Mouse (Mus musculus) G1E (cell line): ENCODE data around the gene Gtf2h4. TPM values are rescaled to one million over a fixed set of nuclear protein-coding genes. Genes with fewer than 3 reads are reported as not detected.

Experiments used
- ATAC-seq: 2 replicates; pipeline ENCODE4 v1.8.0; 2016; ENCODE audit warnings: mild to moderate bottlenecking; ENCODE audit not compliant: insufficient number of reproducible peaks, poor library complexity, low FRiP score, severe bottlenecking; ENCODE audit errors: extremely low read depth
- DNase-seq: peaks from one replicate; pipeline ENCODE4 v3.0.0; 2012; ENCODE audit warnings: low spot score
- H3K27me3 ChIP-seq: 2 replicates; pipeline ENCODE4 v1.6.1; 2012; ENCODE audit warnings: mild to moderate bottlenecking, low read length, inconsistent platforms; ENCODE audit not compliant: insufficient read depth
- H3K36me3 ChIP-seq: replicated peaks from 2 replicates; pipeline ENCODE3; 2012; ENCODE audit warnings: mild to moderate bottlenecking, inconsistent platforms
- H3K4me1 ChIP-seq: 2 replicates; pipeline ENCODE4 v1.6.1; 2012; ENCODE audit warnings: low read depth, low read length, inconsistent platforms, mixed read lengths; ENCODE audit not compliant: insufficient read depth
- H3K4me3 ChIP-seq: 2 replicates; pipeline ENCODE4 v1.5.1; 2012; ENCODE audit warnings: low read depth, mild to moderate bottlenecking, inconsistent platforms, low read length, moderate library complexity, mixed read lengths
- H3K9me3 ChIP-seq: replicated peaks from 2 replicates; pipeline ENCODE4 v1.6.1; 2012; ENCODE audit warnings: inconsistent platforms
- CTCF ChIP-seq: IDR thresholded peaks from 2 replicates; pipeline ENCODE4 v1.5.1; 2012; ENCODE audit warnings: low read depth, low read length, inconsistent platforms, mixed read lengths
- GATA1 ChIP-seq: IDR thresholded peaks from 2 replicates; pipeline ENCODE4 v1.6.1; 2012; ENCODE audit warnings: borderline replicate concordance, low read length, inconsistent platforms, mixed read lengths
- GATA2 ChIP-seq: IDR thresholded peaks from 2 replicates; pipeline ENCODE4 v1.6.1; 2012; ENCODE audit warnings: low read depth, low read length, inconsistent platforms, borderline replicate concordance
- POLR2AphosphoS5 ChIP-seq: IDR thresholded peaks from 2 replicates; pipeline ENCODE4 v1.6.1; 2012; ENCODE audit warnings: low read depth, low read length, inconsistent platforms; ENCODE audit not compliant: insufficient replicate concordance
- TAL1 ChIP-seq: conservative IDR thresholded peaks from 2 replicates; pipeline ENCODE4 v1.6.1; 2012; ENCODE audit warnings: low read depth, low read length, inconsistent platforms, mixed read lengths
- polyA plus RNA-seq: library from polyadenylated mRNA; stranded (reverse); fragments of >175 nt; gene quantifications from 2 replicates; pipeline ENCODE4 v1.2.3, GENCODE M21; 2012
- total RNA-seq, 2 experiments: library from RNA; stranded (forward) in 1 of 2; stranded (reverse) in 1 of 2; fragments of 200-1000 nt in 1 of 2; fragments of >200 nt in 1 of 2; fragmentation: Nextera tagmentation in 1 of 2; gene quantifications; 2 replicates each; pipeline ENCODE4 v1.2.3; 2014 to 2017

The Gtf2h4 gene
- total and polyA plus RNA-seq, 3 experiments = 22.7 to 33.4 (median 27.1) TPM

- no peak for ATAC-seq
- Histone ChIP-seq H3K36me3 (peaks cover 37% of the 10 kb centered on the region), H3K4me1 (no peaks in the 10 kb centered on the region; the same call in 1 of the 2 replicates), H3K27me3 (peaks cover 19% of the 10 kb centered on the region), H3K9me3 (no peaks in the 10 kb centered on the region), H3K4me3 (no peak overlapping the region)
- no peak for DNase-seq
- TF ChIP-seq GATA1 = no peak
- no peak for TF ChIP-seq CTCF
- no peak for TF ChIP-seq TAL1
- TF ChIP-seq POLR2AphosphoS5 = no peak
- no peak for TF ChIP-seq GATA2
Measured at GRCm38 (mm10) chr17:35653086-35653485, 20.5 kb downstream of the Gtf2h4 start.

GRCm38 (mm10) chr17:35649429-35649828, 24.1 kb downstream of the Gtf2h4 start:
- H3K4me3 ChIP-seq = no peak overlapping the region
- no peak for DNase-seq
- peaks cover under 1% of the 10 kb centered on the region for H3K36me3 ChIP-seq
- ATAC-seq = no peak
- no peak for TF ChIP-seq TAL1
- TF ChIP-seq CTCF = no peak
- no peak for TF ChIP-seq GATA2
- TF ChIP-seq POLR2AphosphoS5 = no peak
- no peak for TF ChIP-seq GATA1
- peaks cover 28% of the 10 kb centered on the region for H3K27me3 ChIP-seq
- no peaks in the 10 kb centered on the region; the same call in 1 of the 2 replicates for H3K4me1 ChIP-seq
- H3K9me3 ChIP-seq = no peaks in the 10 kb centered on the region

GRCm38 (mm10) chr17:35643609-35644236, 29.8 kb downstream of the Gtf2h4 start, which contains the start of gene Mucl3:
TSS of gene Mucl3 (minus strand) at chr17:35643695.
- DNase-seq (no peak), ATAC-seq (no peak)
- no peak within 1 kb of the TSS for H3K4me3 ChIP-seq
- H3K36me3 ChIP-seq = no peaks in the 10 kb centered on the region
- no peaks in the 10 kb centered on the region for H3K9me3 ChIP-seq
- TF ChIP-seq CTCF (no peak), POLR2AphosphoS5 (no peak), TAL1 (no peak), GATA2 (no peak), GATA1 (no peak)
- peaks cover 22% of the 10 kb centered on the region for H3K27me3 ChIP-seq
- H3K4me1 ChIP-seq = no peaks in the 10 kb centered on the region

- Histone ChIP-seq H3K36me3 (no peaks in the 10 kb centered on the region), H3K4me1 (peaks cover 4% of the 10 kb centered on the region), H3K27me3 (peaks cover 19% of the 10 kb centered on the region), H3K4me3 (no peak overlapping the region), H3K9me3 (no peaks in the 10 kb centered on the region)
- TF ChIP-seq CTCF = no peak
- no peak for TF ChIP-seq GATA1
- no peak for TF ChIP-seq GATA2
- no peak for TF ChIP-seq POLR2AphosphoS5
- TF ChIP-seq TAL1 = no peak
- no peak for DNase-seq
- no peak for ATAC-seq
Measured at GRCm38 (mm10) chr17:35639352-35639751, 34.2 kb downstream of the Gtf2h4 start.

- no peak for TF ChIP-seq GATA2
- no peak for TF ChIP-seq CTCF
- no peak for TF ChIP-seq GATA1
- TF ChIP-seq POLR2AphosphoS5 = no peak
- no peak for TF ChIP-seq TAL1
- no peaks in the 10 kb centered on the region for H3K36me3 ChIP-seq
- ATAC-seq = no peak
- H3K9me3 ChIP-seq = no peaks in the 10 kb centered on the region
- H3K27me3 ChIP-seq = peaks cover 13% of the 10 kb centered on the region
- DNase-seq = no peak
- peaks cover 4% of the 10 kb centered on the region for H3K4me1 ChIP-seq
- no peak overlapping the region for H3K4me3 ChIP-seq
Measured at GRCm38 (mm10) chr17:35638475-35639190, 34.9 kb downstream of the Gtf2h4 start.

GRCm38 (mm10) chr17:35636363-35636762, 37.2 kb downstream of the Gtf2h4 start:
- no peak for DNase-seq
- H3K9me3 ChIP-seq = no peaks in the 10 kb centered on the region
- TF ChIP-seq CTCF (no peak), TAL1 (no peak)
- ATAC-seq = no peak
- H3K27me3 ChIP-seq = peaks cover 9% of the 10 kb centered on the region
- no peaks in the 10 kb centered on the region for H3K36me3 ChIP-seq
- H3K4me3 ChIP-seq = no peak overlapping the region
- H3K4me1 ChIP-seq = peaks cover 4% of the 10 kb centered on the region
